Mouse (Mus musculus): ENCODE measurements around the gene Arl5a.

Arl5a gene

GRCm38 (mm10) chr2:52359722-52360121 is 65.0 kb downstream of the Arl5a start:
- no peak for DNase-seq (ENCODE audit: low spot score)

GRCm38 (mm10) chr2:52358156-52358555 is 66.5 kb downstream of the Arl5a start:
- no peak for DNase-seq (ENCODE audit: low spot score)

GRCm38 (mm10) chr2:52351029-52351428 is 73.7 kb downstream of the Arl5a start:
- DNase-seq (ENCODE audit: low spot score), result no peak
